Mouse (Mus musculus) brown adipose tissue, adult 24 weeks (tissue): ENCODE data around the gene Ctdnep1. TPM values are rescaled to one million over a fixed set of nuclear protein-coding genes. Genes with fewer than 3 reads are reported as not detected.

Experiments used
- H3K27ac ChIP-seq: fragments of 200-500 bp; replicated peaks from 2 replicates; pipeline ENCODE4 v1.5.1; 2012; ENCODE audit warnings: low read depth, mild to moderate bottlenecking, low read length
- H3K4me1 ChIP-seq: fragments of 200-500 bp; 2 replicates; pipeline ENCODE4 v1.6.1; 2012; ENCODE audit warnings: low read length, mixed read lengths; ENCODE audit not compliant: control insufficient read depth, insufficient read depth, insufficient read length
- H3K4me3 ChIP-seq: fragments of 200-500 bp; 2 replicates; pipeline ENCODE4 v1.5.1; 2012; ENCODE audit warnings: low read depth, mild to moderate bottlenecking, low read length, moderate library complexity; ENCODE audit not compliant: insufficient read depth
- polyA plus RNA-seq: library from polyadenylated mRNA; stranded (reverse); fragments of >200 nt; gene quantifications from 2 replicates; pipeline ENCODE4 v1.2.4, GENCODE M21; 2012; ENCODE audit not compliant: missing spikeins, insufficient read depth, insufficient read length

The Ctdnep1 gene
- polyA plus RNA-seq, 1 experiment: 82.4 TPM

GRCm38 (mm10) chr11:69989949-69990348 lies 9.0 kb downstream of the Ctdnep1 start:
- Histone ChIP-seq H3K4me1 (peaks cover 6% of the 10 kb centered on the region), H3K27ac (peak overlapping the region; percentile 26; the same call in 1 of the 2 replicates), H3K4me3 (no peak overlapping the region)

GRCm38 (mm10) chr11:69990850-69991691 lies 10.1 kb downstream of the Ctdnep1 start, which contains the start of gene Gabarap:
Gene Gabarap, plus strand, starts transcription at chr11:69991143.
- peak within 1 kb of the TSS; percentile 93 for H3K4me3 ChIP-seq

DNA sequence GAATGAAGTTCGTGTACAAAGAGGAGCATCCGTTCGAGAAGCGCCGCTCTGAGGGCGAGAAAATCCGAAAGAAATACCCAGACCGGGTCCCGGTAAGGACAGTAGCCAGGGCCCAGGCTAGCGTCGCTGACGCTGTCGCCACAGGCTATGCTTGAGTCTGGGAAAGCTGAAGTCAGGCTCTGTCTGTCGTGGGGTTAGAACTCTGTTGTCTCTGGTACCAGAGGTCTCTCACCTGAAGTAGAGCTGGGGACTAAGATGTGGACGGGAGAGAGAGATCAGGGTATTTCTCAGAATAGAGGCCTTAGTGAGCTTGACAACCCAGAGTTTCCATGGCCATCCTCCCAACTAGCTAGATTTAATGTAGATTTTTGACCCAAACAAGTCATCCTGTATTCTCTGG lies 10.8 kb downstream of the Ctdnep1 start:
- peak overlapping the region; percentile 92 for H3K27ac ChIP-seq
- H3K4me1 ChIP-seq: peaks cover 6% of the 10 kb centered on the region
- peak overlapping the region; percentile 93 for H3K4me3 ChIP-seq

More at GRCm38 (mm10) chr11:69990850-69991691, 10.1 kb downstream of the Ctdnep1 start, which contains the start of gene Gabarap:
- Histone ChIP-seq H3K27ac (peak within 1 kb of the TSS; percentile 97), H3K4me1 (peaks cover 6% of the 10 kb centered on the region)

GRCm38 (mm10) chr11:69992396-69992795 lies 11.4 kb downstream of the Ctdnep1 start:
- H3K27ac ChIP-seq: peak overlapping the region; percentile 28; the same call in 1 of the 2 replicates
- peak overlapping the region; percentile 51 for H3K4me3 ChIP-seq
- H3K4me1 ChIP-seq: peaks cover 6% of the 10 kb centered on the region

DNA sequence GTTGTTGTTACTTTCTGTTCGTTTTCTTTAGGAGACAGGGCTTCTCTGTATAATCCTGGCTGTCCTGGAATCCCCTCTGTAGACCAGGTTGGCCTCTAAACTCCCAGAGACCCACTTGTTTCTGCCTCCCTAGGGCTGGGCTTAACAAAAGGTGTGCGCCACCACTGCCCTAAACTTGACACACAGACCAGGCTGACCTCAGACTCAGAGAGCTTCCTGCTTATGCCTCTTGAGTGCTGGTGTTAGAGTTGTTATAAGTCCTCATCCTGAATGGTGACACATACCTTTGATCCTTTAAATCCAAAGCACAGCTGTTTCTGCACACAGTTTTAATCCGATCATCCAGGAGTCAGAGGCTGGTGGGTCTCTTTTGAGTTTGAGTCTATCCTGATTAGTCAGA lies 12.0 kb downstream of the Ctdnep1 start:
- H3K4me3 ChIP-seq: peak overlapping the region; percentile 51

DNA sequence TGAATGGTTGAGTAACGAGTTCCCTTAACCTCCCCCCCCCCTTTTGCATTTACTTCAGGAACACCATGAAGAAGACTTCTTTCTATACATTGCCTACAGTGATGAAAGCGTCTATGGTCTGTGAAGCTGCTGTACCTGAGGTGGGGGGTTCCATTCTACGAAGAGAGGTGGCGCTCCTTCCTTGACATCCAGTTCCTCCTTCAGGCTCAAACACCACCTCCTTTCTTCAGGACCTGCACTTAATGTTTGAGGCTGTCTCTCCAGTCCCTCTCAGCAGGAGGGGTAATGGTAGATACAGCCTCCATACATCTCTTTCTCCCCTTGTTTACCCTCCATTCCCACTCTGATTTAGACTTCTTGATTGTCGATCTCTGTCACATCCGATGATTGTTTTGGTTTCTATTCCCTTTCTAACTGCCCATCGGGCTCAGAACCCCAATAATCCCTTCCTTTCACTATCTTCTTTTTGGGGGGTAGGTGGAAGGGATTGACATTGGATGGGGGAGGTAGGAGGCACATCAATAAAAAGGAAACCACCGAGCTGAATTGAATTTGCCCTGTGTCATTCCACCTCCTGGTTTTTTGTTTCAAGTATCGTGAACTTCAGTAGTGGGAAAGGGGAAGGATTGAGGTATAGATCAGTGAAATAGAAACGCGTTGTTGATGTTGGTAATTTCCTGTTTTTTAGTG lies 13.6 kb downstream of the Ctdnep1 start:
- no peak overlapping the region for H3K27ac ChIP-seq
- peaks cover 6% of the 10 kb centered on the region for H3K4me1 ChIP-seq
- no peak overlapping the region for H3K4me3 ChIP-seq

More for the DNA sequence above, 12.0 kb downstream of the Ctdnep1 start:
- H3K4me1 ChIP-seq: peaks cover 6% of the 10 kb centered on the region
- H3K27ac ChIP-seq: peak overlapping the region; percentile 20; the same call in 1 of the 2 replicates

- H3K4me3 ChIP-seq: peak within 1 kb of the TSS; percentile 99
- H3K4me1 ChIP-seq: peaks cover 5% of the 10 kb centered on the region
- H3K27ac ChIP-seq: peak within 1 kb of the TSS; percentile 90
These were observed 14.5 kb downstream of the Ctdnep1 start, which contains the start of gene Phf23 for GRCm38 (mm10) chr11:69995391-69995960. Gene Phf23, plus strand, starts transcription at chr11:69995777.

- H3K27ac ChIP-seq: peak overlapping the region; percentile 91
- peak overlapping the region; percentile 99 for H3K4me3 ChIP-seq
- H3K4me1 ChIP-seq: peaks cover 4% of the 10 kb centered on the region
These were observed 15.5 kb downstream of the Ctdnep1 start for GRCm38 (mm10) chr11:69996161-69997061.

DNA sequence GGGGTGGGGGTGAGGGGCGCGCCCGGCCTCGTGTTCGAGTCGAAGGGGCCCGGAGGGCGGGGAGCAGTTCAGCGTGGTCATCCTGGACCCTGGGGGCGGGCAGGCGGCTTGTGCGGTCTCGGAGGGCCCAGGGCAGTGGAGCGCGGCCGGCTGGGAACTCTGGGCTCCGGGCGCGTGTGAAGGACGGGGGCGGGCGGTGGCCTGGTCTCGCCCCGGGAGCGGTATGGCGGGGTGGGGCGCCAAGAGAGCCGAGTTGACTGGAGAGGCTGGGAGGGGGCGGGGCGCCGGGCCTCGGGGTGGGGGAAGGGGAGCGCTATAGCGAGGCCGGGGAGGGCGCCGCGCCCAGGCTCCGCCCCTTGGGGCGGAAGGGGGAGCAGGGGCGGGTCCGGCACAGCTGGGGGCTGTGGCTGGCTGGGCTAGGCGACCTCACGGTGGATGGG lies 16.1 kb downstream of the Ctdnep1 start:
- Histone ChIP-seq H3K27ac (peak overlapping the region; percentile 91), H3K4me3 (peak overlapping the region; percentile 99), H3K4me1 (peaks cover 4% of the 10 kb centered on the region)

- no peak overlapping the region for H3K27ac ChIP-seq
- no peaks in the 10 kb centered on the region for H3K4me1 ChIP-seq
- no peak overlapping the region for H3K4me3 ChIP-seq
These were observed 17.9 kb downstream of the Ctdnep1 start for GRCm38 (mm10) chr11:69998567-69999491.

GRCm38 (mm10) chr11:69999666-70000065 lies 18.7 kb downstream of the Ctdnep1 start:
- H3K27ac ChIP-seq: peak overlapping the region; percentile 4; the same call in 1 of the 2 replicates
- no peaks in the 10 kb centered on the region for H3K4me1 ChIP-seq
- H3K4me3 ChIP-seq: no peak overlapping the region

GRCm38 (mm10) chr11:70000396-70000898 lies 19.5 kb downstream of the Ctdnep1 start, which contains the start of gene Dvl2:
Gene Dvl2, plus strand, starts transcription at chr11:70000595.
- H3K4me3 ChIP-seq: peak within 1 kb of the TSS; percentile 74
- H3K27ac ChIP-seq: peak within 1 kb of the TSS; percentile 73
- no peaks in the 10 kb centered on the region for H3K4me1 ChIP-seq

- H3K4me1 ChIP-seq: no peaks in the 10 kb centered on the region
- 0 out of 2 replicates have a peak overlapping the region, but pooled peaks have one; percentile 73 for H3K27ac ChIP-seq
- peak overlapping the region; percentile 74 for H3K4me3 ChIP-seq
These were observed 20.2 kb downstream of the Ctdnep1 start for GRCm38 (mm10) chr11:70001159-70001558.
